Mouse (Mus musculus) cortical plate, adult 2 months (tissue): ENCODE measurements around the gene Jazf1. TPM values are rescaled to one million over a fixed set of nuclear protein-coding genes. Genes with fewer than 3 reads are reported as not detected.
A peak's percentile ranks its signal among the peaks of the same experiment; 100 is the strongest.

Source experiments
- H3K27ac ChIP-seq: fragments of 200-500 bp; 2 replicates; pipeline ENCODE4 v1.5.1; 2012; ENCODE audit warnings: low read length, control low read depth, inconsistent platforms; ENCODE audit not compliant: insufficient read depth
- H3K4me1 ChIP-seq: fragments of 200-500 bp; 2 replicates; pipeline ENCODE4 v1.6.1; 2011; ENCODE audit warnings: low read length; ENCODE audit not compliant: control insufficient read depth, insufficient read depth
- H3K4me3 ChIP-seq: fragments of 200-500 bp; 2 replicates; pipeline ENCODE4 v1.5.1; 2011; ENCODE audit warnings: mild to moderate bottlenecking, low read length, control low read depth; ENCODE audit not compliant: insufficient read depth
- CTCF ChIP-seq: fragments of 200-500 bp; IDR thresholded peaks from 2 replicates; pipeline ENCODE4 v1.5.1; 2011; ENCODE audit warnings: mild to moderate bottlenecking, control low read depth, low read length; ENCODE audit not compliant: insufficient read depth; ENCODE audit errors: extremely low read depth
- POLR2A ChIP-seq: fragments of 200-500 bp; IDR thresholded peaks from 2 replicates; pipeline ENCODE4 v1.6.1; 2011; ENCODE audit warnings: mild to moderate bottlenecking, low read length, control low read depth; ENCODE audit not compliant: insufficient read depth; ENCODE audit errors: extremely low read depth
- polyA plus RNA-seq: library from polyadenylated mRNA; depleted of rRNA; stranded (reverse); fragments of >200 nt; gene quantifications from 2 replicates; pipeline ENCODE4 v1.2.3, GENCODE M21; 2012; rRNA removed

The Jazf1 gene
- polyA plus RNA-seq, 1 experiment, result 18.3 TPM

DNA sequence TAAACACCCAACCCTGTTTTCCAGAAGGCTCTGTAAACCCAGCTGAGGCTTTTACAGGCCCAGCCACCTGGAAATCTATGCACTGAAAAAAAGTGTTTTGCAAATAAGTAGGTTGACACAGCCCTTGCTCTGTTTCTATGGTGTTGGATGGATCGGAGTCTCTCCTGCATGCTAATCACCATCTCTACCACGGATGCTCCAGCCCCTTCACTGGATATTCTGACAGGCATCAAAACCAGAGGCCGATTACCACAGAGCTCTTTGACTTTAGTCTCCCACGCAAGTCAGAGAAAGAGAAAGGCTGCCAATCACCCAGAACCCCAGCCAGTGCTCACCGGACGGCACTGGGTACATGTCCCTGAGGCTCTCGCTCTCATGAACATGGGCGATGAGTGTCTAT lies 291.4 kb downstream of the Jazf1 start:
- Histone ChIP-seq H3K4me1 (no peaks in the 10 kb centered on the region), H3K27ac (no peak overlapping the region), H3K4me3 (no peak overlapping the region)
- TF ChIP-seq CTCF (no peak), POLR2A (no peak)

DNA sequence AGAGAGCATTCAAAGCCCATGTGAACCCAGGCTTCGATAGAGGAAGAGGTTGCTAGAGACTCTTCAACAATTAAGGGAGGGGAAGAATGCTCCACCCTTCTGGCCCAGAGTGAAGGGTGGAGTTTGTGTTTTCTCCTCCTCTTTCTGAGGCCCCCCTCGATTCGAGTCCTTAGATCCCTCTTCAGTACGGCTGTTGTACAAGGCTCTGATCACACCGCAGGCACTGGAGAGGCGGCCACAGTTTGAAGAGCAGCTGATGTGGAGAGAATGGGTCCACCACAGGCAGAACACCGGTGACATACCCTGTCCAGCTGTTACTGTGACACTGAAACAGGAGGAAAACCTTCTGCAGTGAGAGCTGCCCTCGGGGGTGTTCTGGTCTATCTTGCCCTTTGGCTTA lies 292.5 kb downstream of the Jazf1 start:
- Histone ChIP-seq H3K4me1 (no peaks in the 10 kb centered on the region), H3K27ac (no peak overlapping the region), H3K4me3 (no peak overlapping the region)
- no peak for TF ChIP-seq CTCF
- TF ChIP-seq POLR2A, result no peak

DNA sequence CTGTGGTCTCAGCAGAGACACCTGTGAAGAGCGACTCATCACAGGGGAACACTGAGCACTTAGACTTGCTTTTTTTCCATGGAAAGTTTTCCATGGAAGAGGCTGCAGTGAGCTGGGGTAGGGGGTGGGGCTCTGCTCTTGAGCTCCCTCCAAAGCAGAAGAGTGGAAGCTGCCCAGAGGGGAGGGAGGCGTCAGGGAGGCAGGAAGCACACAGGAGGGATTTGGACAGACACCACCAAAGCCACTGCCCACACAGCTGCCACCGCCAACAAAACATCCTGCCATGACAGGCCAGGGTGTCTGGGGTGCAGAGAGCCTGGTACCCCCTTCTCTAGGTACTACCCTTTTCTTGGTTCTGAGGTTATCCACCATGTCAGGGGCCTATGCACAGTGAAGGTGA lies 293.1 kb downstream of the Jazf1 start:
- Histone ChIP-seq H3K4me3 (no peak overlapping the region), H3K27ac (no peak overlapping the region), H3K4me1 (no peaks in the 10 kb centered on the region)
- no peak for TF ChIP-seq POLR2A
- no peak for TF ChIP-seq CTCF

DNA sequence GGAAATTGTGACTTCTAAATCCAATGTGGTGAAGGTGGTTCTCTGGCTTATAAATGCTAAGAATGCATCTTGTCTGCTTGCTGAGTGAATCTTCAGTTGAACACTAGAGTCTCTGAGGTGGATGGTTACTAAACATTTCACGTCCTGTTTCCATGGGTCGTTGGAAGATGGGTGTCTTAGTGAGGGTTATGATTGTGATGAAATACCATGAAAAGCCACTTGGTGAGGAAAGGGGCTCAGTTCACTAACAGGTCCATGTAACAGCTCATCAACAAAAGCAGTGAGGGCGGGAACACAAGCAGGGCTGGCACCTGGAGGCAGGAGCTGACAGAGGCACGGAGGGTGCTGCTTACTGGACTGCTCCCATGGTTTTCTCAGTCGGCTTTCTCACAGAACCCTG lies 295.3 kb downstream of the Jazf1 start:
- Histone ChIP-seq H3K4me3 (no peak overlapping the region), H3K4me1 (no peaks in the 10 kb centered on the region), H3K27ac (no peak overlapping the region)
- TF ChIP-seq POLR2A, result no peak
- TF ChIP-seq CTCF, result no peak

DNA sequence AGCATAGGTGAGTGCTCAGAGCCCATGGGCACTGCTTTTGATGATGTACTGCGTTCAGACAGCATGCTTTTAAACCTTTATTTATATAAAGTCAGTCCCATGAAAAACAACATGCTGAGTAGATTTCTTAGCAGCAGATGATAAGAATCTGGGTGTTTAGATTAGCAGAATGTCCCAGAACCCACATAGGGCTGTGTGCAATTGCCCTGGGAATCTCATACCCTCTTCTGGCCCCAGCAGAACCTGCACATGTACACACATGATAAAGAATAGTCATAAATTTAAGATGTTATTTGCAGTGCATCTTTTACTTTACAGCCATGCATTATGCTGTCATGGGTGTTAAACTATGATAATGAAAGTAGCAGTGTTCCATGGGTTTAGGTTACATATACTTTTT lies 297.6 kb downstream of the Jazf1 start:
- Histone ChIP-seq H3K27ac (no peak overlapping the region), H3K4me3 (no peak overlapping the region), H3K4me1 (no peaks in the 10 kb centered on the region)
- no peak for TF ChIP-seq POLR2A
- TF ChIP-seq CTCF, result no peak

DNA sequence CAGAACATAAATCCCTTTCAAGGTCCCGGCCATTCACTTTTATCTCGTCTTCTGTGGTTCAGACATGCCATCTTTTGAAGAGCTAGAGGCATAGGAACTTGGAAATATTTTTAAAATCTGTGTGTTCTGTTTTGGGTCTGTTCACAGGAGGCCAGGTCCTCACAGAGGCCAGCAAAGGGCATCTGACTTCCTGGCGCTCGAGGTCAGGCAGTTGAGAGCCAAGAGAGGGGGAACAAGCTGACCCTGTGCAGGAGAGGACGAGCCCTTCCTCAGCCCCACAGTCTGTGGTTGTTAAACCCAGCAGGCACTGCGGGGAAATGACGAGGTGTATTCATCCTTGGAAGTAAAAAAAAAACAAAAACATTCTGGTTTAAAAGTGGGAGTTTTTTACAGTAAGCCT lies 303.2 kb downstream of the Jazf1 start:
- Histone ChIP-seq H3K4me3 (no peak overlapping the region), H3K4me1 (no peaks in the 10 kb centered on the region), H3K27ac (no peak overlapping the region)
- TF ChIP-seq POLR2A, result no peak
- TF ChIP-seq CTCF, result no peak

DNA sequence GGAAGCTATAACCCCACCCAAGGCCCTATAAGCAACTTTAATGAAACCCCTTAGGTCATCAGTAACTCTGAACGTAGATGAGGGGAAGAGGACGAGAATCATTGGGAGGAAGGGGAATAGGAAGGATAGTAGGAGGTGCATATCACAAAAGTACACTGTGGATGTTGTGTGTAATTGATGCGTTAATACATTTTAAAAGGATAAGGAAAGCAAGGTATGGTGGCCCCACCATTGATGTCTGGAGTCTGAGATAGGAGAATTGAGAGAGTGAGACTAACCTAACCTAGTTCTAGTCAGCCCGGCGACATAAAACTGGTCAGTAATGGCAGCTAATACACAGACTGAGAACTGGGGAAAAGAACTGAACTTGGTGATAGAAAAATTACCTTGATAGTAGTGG lies 315.6 kb downstream of the Jazf1 start:
- no peak for TF ChIP-seq POLR2A
- no peak for TF ChIP-seq CTCF
- Histone ChIP-seq H3K27ac (no peak overlapping the region), H3K4me1 (no peaks in the 10 kb centered on the region), H3K4me3 (no peak overlapping the region)

DNA sequence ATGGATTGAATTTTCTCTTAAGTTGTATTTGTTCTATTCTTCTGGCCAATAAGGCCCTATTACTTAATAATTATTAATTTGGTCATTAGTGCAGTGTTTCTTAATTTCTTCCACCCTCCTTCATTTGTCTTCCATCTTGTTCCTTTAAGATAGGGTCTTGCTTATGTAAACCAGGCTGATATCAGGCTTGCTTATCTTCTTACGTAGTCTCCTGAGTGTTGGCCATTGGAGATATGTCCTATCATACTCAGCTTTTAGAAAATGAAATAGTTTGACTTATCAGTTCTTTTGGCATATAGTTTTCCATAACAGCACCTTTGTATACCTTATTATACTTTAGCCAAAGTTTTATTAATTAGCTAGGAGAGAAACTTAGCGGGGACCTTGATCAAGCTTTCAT lies 333.8 kb downstream of the Jazf1 start:
- no peak for TF ChIP-seq POLR2A
- no peak for TF ChIP-seq CTCF
- H3K4me3 ChIP-seq, result no peak overlapping the region

DNA sequence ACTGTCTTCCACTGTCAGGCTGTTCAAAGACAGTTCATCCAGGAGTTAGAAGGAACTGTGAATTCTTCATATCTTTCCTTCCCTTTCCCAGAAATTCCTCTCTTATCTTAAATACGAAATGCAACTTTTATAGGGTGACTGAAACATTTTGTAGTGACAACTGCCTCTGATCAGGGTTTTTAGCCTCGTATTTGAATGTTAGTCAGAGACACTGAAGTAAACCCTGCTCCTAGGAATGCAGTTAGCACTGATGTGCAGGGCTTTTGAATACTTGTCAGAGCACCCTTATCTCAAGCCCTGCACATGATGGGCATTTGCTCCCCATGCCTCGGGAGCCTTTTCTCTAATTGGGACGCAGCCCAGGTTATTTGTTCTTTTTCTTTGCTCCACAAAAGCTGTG lies 338.1 kb downstream of the Jazf1 start:
- Histone ChIP-seq H3K4me3 (no peak overlapping the region), H3K4me1 (no peaks in the 10 kb centered on the region), H3K27ac (no peak overlapping the region)
- TF ChIP-seq CTCF (no peak), POLR2A (no peak)

More for the DNA sequence above, 333.8 kb downstream of the Jazf1 start:
- Histone ChIP-seq H3K27ac (no peak overlapping the region), H3K4me1 (no peaks in the 10 kb centered on the region)

DNA sequence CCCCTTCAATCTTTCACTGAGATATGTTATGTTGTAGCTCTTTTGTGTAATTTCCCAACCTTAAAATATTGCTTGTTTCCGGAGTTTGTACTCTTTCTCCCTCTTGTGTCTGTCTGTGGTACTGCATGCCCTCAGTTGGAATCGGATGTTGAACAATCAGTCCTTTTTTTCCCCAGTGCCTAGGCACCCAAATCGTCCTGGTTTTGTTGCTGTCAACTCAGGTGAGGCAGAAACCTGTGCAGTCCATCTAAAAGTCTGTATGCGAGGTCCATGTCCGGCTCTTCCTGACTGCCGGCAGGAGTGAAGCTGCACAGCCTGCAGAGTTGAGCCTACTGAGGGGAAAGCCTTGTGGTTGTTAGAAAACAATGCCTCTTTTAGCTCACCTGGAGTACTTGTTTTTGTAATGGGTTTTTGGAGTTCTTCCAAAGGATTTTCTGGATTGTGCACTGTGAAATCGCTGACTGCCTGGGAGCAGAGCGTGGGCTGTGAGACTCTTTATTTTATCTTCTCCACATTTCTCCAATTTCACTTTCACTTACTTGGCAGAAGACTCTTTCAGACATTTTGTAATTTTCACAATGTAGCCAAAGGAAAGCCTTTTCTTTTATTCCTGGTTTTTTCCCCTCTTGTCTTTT lies 343.5 kb downstream of the Jazf1 start:
- Histone ChIP-seq H3K4me1 (peaks cover 2% of the 10 kb centered on the region; the same call in 1 of the 2 replicates), H3K4me3 (no peak overlapping the region), H3K27ac (no peak overlapping the region)
- TF ChIP-seq CTCF (peak; percentile 73; the same call in 1 of the 2 replicates), POLR2A (no peak)

Other genes starting within 250 kb of the Jazf1 start
- 2.1 and 2.3 TPM in 2 replicates for gene Creb5, start 218.6 kb upstream of the Jazf1 start, polyA plus RNA-seq